Mouse (Mus musculus): ENCODE measurements at regions not wholly inside any gene's neighbourhood (a gene's known extent, or its start where the extent isn't known, plus 50 kb on each side); places are given as distances from the start of the nearest gene placed in this dataset.
"Not testable (repeated sequence)": the region's sequence is repeated elsewhere in the genome, so short reads cannot be mapped to it uniquely, and the experiment has no call there.

- 81% methylated on average over 1 of the region's 1 CpGs for WGBS
- Histone ChIP-seq H3K36me3 (ENCODE audit: control insufficient read depth, insufficient read depth, low read length) (no peaks in the 10 kb centered on the region), H3K4me2 (ENCODE audit: low read length) (no peak overlapping the region), H3K4me1 (ENCODE audit: control insufficient read depth in 2 of 2, insufficient read depth in 2 of 2, low read length in 2 of 2) (0 out of 4 replicates have a peak, but pooled peaks cover 2 to 3% of the 10 kb centered on the region in 2 experiments), H3K27me3 (ENCODE audit: control insufficient read depth, insufficient read depth, low read length) (no peaks in the 10 kb centered on the region), H3K4me3 (ENCODE audit: control insufficient read depth in 1 of 2, insufficient read depth in 1 of 2, low read depth in 1 of 2, low read length in 2 of 2) (no peak overlapping the region), H3K27ac (replicated peaks in 1 of 2; ENCODE audit: control insufficient read depth in 1 of 2, insufficient read depth in 1 of 2, low read depth in 2 of 2, low read length in 2 of 2) (no peak overlapping the region), H3K9ac (ENCODE audit: low read length) (no peak overlapping the region), H3K9me3 (ENCODE audit: control insufficient read depth, low read length) (no peaks in the 10 kb centered on the region)
- no peak for ATAC-seq (ENCODE audit: insufficient number of reproducible peaks, insufficient read depth, low FRiP score, low read depth)
Measured at GRCm38 (mm10) chr8:90056331-90056730, 291.8 kb downstream of the Tox3 start.

GRCm38 (mm10) chr8:90046779-90047178, 301.4 kb downstream of the Tox3 start:
- no peak overlapping the region for H3K4me3 ChIP-seq (ENCODE audit: control insufficient read depth in 1 of 2, insufficient read depth in 1 of 2, low read depth in 1 of 2, low read length in 2 of 2)
- ATAC-seq (ENCODE audit: insufficient number of reproducible peaks, insufficient read depth, low FRiP score, low read depth): no peak
- H3K4me2 ChIP-seq (ENCODE audit: low read length): peak overlapping the region; percentile 14; the same call in 1 of the 2 replicates
- H3K27me3 ChIP-seq (ENCODE audit: control insufficient read depth, insufficient read depth, low read length): no peaks in the 10 kb centered on the region
- no peak overlapping the region for H3K9ac ChIP-seq (ENCODE audit: low read length)
- H3K4me1 ChIP-seq (ENCODE audit: control insufficient read depth in 2 of 2, insufficient read depth in 2 of 2, low read length in 2 of 2): peaks cover 2 to 6% of the 10 kb centered on the region in 2 experiments
- no peaks in the 10 kb centered on the region for H3K9me3 ChIP-seq (ENCODE audit: control insufficient read depth, low read length)
- H3K27ac ChIP-seq (replicated peaks in 1 of 2; ENCODE audit: control insufficient read depth in 1 of 2, insufficient read depth in 1 of 2, low read depth in 2 of 2, low read length in 2 of 2): peak overlapping the region; percentile 46 to 59; a peak in 3 of 4 replicates
- no peaks in the 10 kb centered on the region for H3K36me3 ChIP-seq (ENCODE audit: control insufficient read depth, insufficient read depth, low read length)
- 19% methylated on average over 9 of the region's 9 CpGs for WGBS

DNA sequence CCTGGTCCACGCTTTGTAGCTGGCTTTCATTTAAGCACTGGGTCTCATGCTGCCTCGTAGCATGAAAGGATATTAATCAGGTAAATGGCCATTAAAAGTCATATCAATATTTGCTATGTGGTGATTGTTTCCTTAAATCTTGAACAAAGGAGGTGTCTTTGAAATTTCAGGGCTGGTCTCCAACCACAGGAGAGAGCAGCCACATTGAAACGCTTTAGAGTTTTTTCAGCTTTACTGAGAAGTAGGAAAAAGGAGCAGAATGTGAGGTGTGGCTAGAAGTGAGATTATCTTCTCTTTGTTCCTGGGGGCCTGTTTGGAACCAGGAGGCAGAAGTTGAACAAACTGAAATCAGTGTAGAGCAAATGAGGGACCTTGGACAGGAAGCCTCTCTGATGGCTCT, 311.7 kb downstream of the Tox3 start:
- Histone ChIP-seq H3K4me1 (ENCODE audit: control insufficient read depth in 2 of 2, insufficient read depth in 2 of 2, low read length in 2 of 2) (no peaks in the 10 kb centered on the region), H3K9me3 (ENCODE audit: control insufficient read depth, low read length) (no peaks in the 10 kb centered on the region), H3K4me2 (ENCODE audit: low read length) (no peak overlapping the region), H3K36me3 (ENCODE audit: control insufficient read depth, insufficient read depth, low read length) (no peaks in the 10 kb centered on the region), H3K4me3 (ENCODE audit: control insufficient read depth in 1 of 2, insufficient read depth in 1 of 2, low read depth in 1 of 2, low read length in 2 of 2) (no peak overlapping the region), H3K27me3 (ENCODE audit: control insufficient read depth, insufficient read depth, low read length) (no peaks in the 10 kb centered on the region), H3K9ac (ENCODE audit: low read length) (no peak overlapping the region), H3K27ac (replicated peaks in 1 of 2; ENCODE audit: control insufficient read depth in 1 of 2, insufficient read depth in 1 of 2, low read depth in 2 of 2, low read length in 2 of 2) (no peak overlapping the region)
- ATAC-seq (ENCODE audit: insufficient number of reproducible peaks, insufficient read depth, low FRiP score, low read depth): no peak
- WGBS: 85% methylated on average over 3 of the region's 3 CpGs

- H3K9me3 ChIP-seq (ENCODE audit: control insufficient read depth, low read length): no peaks in the 10 kb centered on the region
- WGBS: 93% methylated on average over 4 of the region's 4 CpGs
- ATAC-seq (ENCODE audit: insufficient number of reproducible peaks, insufficient read depth, low FRiP score, low read depth): no peak
Measured at GRCm38 (mm10) chr8:90032572-90032971, 315.6 kb downstream of the Tox3 start.

GRCm38 (mm10) chr8:90031220-90031619, 316.9 kb downstream of the Tox3 start:
- H3K4me2 ChIP-seq (ENCODE audit: low read length): no peak overlapping the region
- no peak overlapping the region for H3K4me3 ChIP-seq (ENCODE audit: control insufficient read depth in 1 of 2, insufficient read depth in 1 of 2, low read depth in 1 of 2, low read length in 2 of 2)
- H3K9ac ChIP-seq (ENCODE audit: low read length): no peak overlapping the region
- H3K27me3 ChIP-seq (ENCODE audit: control insufficient read depth, insufficient read depth, low read length): no peaks in the 10 kb centered on the region
- no peaks in the 10 kb centered on the region for H3K9me3 ChIP-seq (ENCODE audit: control insufficient read depth, low read length)
- no peaks in the 10 kb centered on the region for H3K36me3 ChIP-seq (ENCODE audit: control insufficient read depth, insufficient read depth, low read length)
- peaks cover 0 to under 1% of the 10 kb centered on the region in 2 experiments; a peak in 1 of 4 replicates for H3K4me1 ChIP-seq (ENCODE audit: control insufficient read depth in 2 of 2, insufficient read depth in 2 of 2, low read length in 2 of 2)
- 50% methylated on average over 1 of the region's 1 CpGs for WGBS
- no peak for ATAC-seq (ENCODE audit: insufficient number of reproducible peaks, insufficient read depth, low FRiP score, low read depth)
- H3K27ac ChIP-seq (replicated peaks in 1 of 2; ENCODE audit: control insufficient read depth in 1 of 2, insufficient read depth in 1 of 2, low read depth in 2 of 2, low read length in 2 of 2): no peak overlapping the region

More at GRCm38 (mm10) chr8:90032572-90032971, 315.6 kb downstream of the Tox3 start:
- no peaks in the 10 kb centered on the region for H3K27me3 ChIP-seq (ENCODE audit: control insufficient read depth, insufficient read depth, low read length)
- H3K36me3 ChIP-seq (ENCODE audit: control insufficient read depth, insufficient read depth, low read length): no peaks in the 10 kb centered on the region
- H3K27ac ChIP-seq (replicated peaks in 1 of 2; ENCODE audit: control insufficient read depth in 1 of 2, insufficient read depth in 1 of 2, low read depth in 2 of 2, low read length in 2 of 2): no peak overlapping the region
- H3K9ac ChIP-seq (ENCODE audit: low read length): no peak overlapping the region
- no peaks in the 10 kb centered on the region for H3K4me1 ChIP-seq (ENCODE audit: control insufficient read depth in 2 of 2, insufficient read depth in 2 of 2, low read length in 2 of 2)
- H3K4me3 ChIP-seq (ENCODE audit: control insufficient read depth in 1 of 2, insufficient read depth in 1 of 2, low read depth in 1 of 2, low read length in 2 of 2): no peak overlapping the region
- no peak overlapping the region for H3K4me2 ChIP-seq (ENCODE audit: low read length)

DNA sequence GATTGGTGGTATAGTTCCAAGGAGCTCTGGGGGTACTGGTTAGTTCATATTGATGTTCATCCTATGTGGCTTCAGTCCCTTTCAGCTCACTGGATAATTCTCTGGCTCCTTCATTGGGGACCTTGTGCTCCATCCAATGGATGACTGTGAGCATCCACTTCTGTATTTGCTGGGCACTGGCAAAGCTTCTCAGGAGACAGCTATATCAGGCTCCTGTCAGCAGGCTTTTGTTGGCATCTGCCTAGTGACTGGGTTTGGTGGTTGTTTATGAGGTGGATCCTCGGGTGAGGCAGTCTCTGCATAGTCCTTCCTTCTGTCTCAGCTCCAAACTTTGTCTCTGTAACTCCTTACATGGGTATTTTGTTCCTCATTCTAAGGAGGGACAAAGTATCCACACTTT, 330.2 kb downstream of the Tox3 start:
- H3K9me3 ChIP-seq (ENCODE audit: control insufficient read depth, low read length); H3K4me3 ChIP-seq (ENCODE audit: control insufficient read depth in 1 of 2, insufficient read depth in 1 of 2, low read depth in 1 of 2, low read length in 2 of 2); H3K9ac ChIP-seq (ENCODE audit: low read length); H3K36me3 ChIP-seq (ENCODE audit: control insufficient read depth, insufficient read depth, low read length); H3K4me2 ChIP-seq (ENCODE audit: low read length); ATAC-seq (ENCODE audit: insufficient number of reproducible peaks, insufficient read depth, low FRiP score, low read depth); H3K27me3 ChIP-seq (ENCODE audit: control insufficient read depth, insufficient read depth, low read length): not testable (repeated sequence)
- Histone ChIP-seq H3K4me1 (ENCODE audit: control insufficient read depth in 2 of 2, insufficient read depth in 2 of 2, low read length in 2 of 2) (peaks cover 13 to 15% of the 10 kb centered on the region in 2 experiments), H3K27ac (replicated peaks in 1 of 2; ENCODE audit: control insufficient read depth in 1 of 2, insufficient read depth in 1 of 2, low read depth in 2 of 2, low read length in 2 of 2) (0 out of 4 replicates have a peak overlapping the region, but pooled peaks of 1 of the 2 experiments have one; percentile 14)
- 25% methylated on average over 1 of the region's 1 CpGs for WGBS

- Histone ChIP-seq H3K4me3 (ENCODE audit: control insufficient read depth in 1 of 2, insufficient read depth in 1 of 2, low read depth in 1 of 2, low read length in 2 of 2) (no peak overlapping the region), H3K27ac (replicated peaks in 1 of 2; ENCODE audit: control insufficient read depth in 1 of 2, insufficient read depth in 1 of 2, low read depth in 2 of 2, low read length in 2 of 2) (peak overlapping the region; percentile 94 to 95)
- WGBS: 5% methylated on average over 2 of the region's 2 CpGs
Measured at GRCm38 (mm10) chr8:90013755-90014154, 334.4 kb downstream of the Tox3 start.

More at GRCm38 (mm10) chr8:90013755-90014154, 334.4 kb downstream of the Tox3 start:
- Histone ChIP-seq H3K9me3 (ENCODE audit: control insufficient read depth, low read length) (no peaks in the 10 kb centered on the region), H3K27me3 (ENCODE audit: control insufficient read depth, insufficient read depth, low read length) (no peaks in the 10 kb centered on the region), H3K4me1 (ENCODE audit: control insufficient read depth in 2 of 2, insufficient read depth in 2 of 2, low read length in 2 of 2) (peaks cover 14 to 27% of the 10 kb centered on the region in 2 experiments), H3K4me2 (ENCODE audit: low read length) (no peak overlapping the region), H3K36me3 (ENCODE audit: control insufficient read depth, insufficient read depth, low read length) (no peaks in the 10 kb centered on the region), H3K9ac (ENCODE audit: low read length) (no peak overlapping the region)
- peak; percentile 90 for ATAC-seq (ENCODE audit: insufficient number of reproducible peaks, insufficient read depth, low FRiP score, low read depth)
